28 mouse cellular contexts compared by ENCODE assay signal in genomic region chr12:111263650-111264049, GRCm38 (mm10). TPM values are rescaled to one million over a fixed set of nuclear protein-coding genes. Genes with fewer than 3 reads are reported as not detected.
"Had no signal": no experiment of that assay in that cellular context is flagged by ENCODE, and none has a peak within 500 bp of the region (broad histone marks: within the 10 kb centered on the region; RNA-seq: fewer than 3 reads in every experiment).

No protein-coding gene starts in this region.

- H3K4me2 ChIP-seq: limb, embryonic 12.5 days; limb, embryonic 13.5 days; limb, embryonic 15.5 days; liver, embryonic 11.5 days; liver, embryonic 12.5 days; liver, embryonic 13.5 days; liver, embryonic 15.5 days; lung, embryonic 14.5 days; lung, embryonic 15.5 days; midbrain, embryonic 11.5 days; midbrain, embryonic 12.5 days; midbrain, embryonic 13.5 days; midbrain, embryonic 15.5 days; neural tube, embryonic 12.5 days had no signal

- H3K4me3 ChIP-seq: left cerebral cortex, adult 2 months; limb, embryonic 10.5 days; limb, embryonic 12.5 days; limb, embryonic 13.5 days; limb, embryonic 15.5 days; liver, embryonic 12.5 days; liver, embryonic 13.5 days; liver, embryonic 15.5 days; lung, embryonic 15.5 days; midbrain, embryonic 10.5 days; midbrain, embryonic 12.5 days; midbrain, embryonic 13.5 days; midbrain, embryonic 15.5 days; neural tube, embryonic 12.5 days had no signal

- H3K27me3 ChIP-seq: liver, embryonic 12.5 days; liver, embryonic 15.5 days; lung, embryonic 15.5 days; midbrain, embryonic 13.5 days; midbrain, embryonic 15.5 days; neural tube, embryonic 12.5 days had no signal

- DNase-seq: left cerebral cortex, postnatal 4 days; liver, embryonic 13.5 days; liver, postnatal 0 days; lung, adult 18-20 months; lung, adult 2 months; lung, embryonic 14.5 days; lung, postnatal 10 days; lung, postnatal 14 days; lung, postnatal 36 days; lung, postnatal 4 days; midbrain, embryonic 14.5 days had no signal

RNA-seq across cellular contexts. Expression of gene Amn, which starts 7.2 kb away (rescaled TPM):
- polyA plus RNA-seq: macrophage; neural tube, embryonic 11.5 days had no signal
